Mouse (Mus musculus) lung, adult 2 months (tissue): ENCODE measurements around the gene Ccdc62. TPM values are rescaled to one million over a fixed set of nuclear protein-coding genes. Genes with fewer than 3 reads are reported as not detected.
A peak's percentile ranks its signal among the peaks of the same experiment; 100 is the strongest.

Source experiments
- DNase-seq: peaks from one replicate; pipeline ENCODE4 v3.0.0; 2022
- H3K4me1 ChIP-seq: fragments of 200-500 bp; 2 replicates; pipeline ENCODE4 v1.6.1; 2011; ENCODE audit warnings: low read length; ENCODE audit not compliant: control insufficient read depth, insufficient read depth
- H3K4me3 ChIP-seq: fragments of 200-500 bp; replicated peaks from 2 replicates; pipeline ENCODE3; 2011; ENCODE audit warnings: low read depth, mild to moderate bottlenecking, control low read depth, low read length; ENCODE audit errors: extremely low read depth
- CTCF ChIP-seq: fragments of 200-500 bp; IDR thresholded peaks from 2 replicates; pipeline ENCODE4 v1.5.1; 2011; ENCODE audit warnings: mild to moderate bottlenecking, low read length, control low read depth; ENCODE audit not compliant: insufficient read depth
- POLR2A ChIP-seq: fragments of 200-500 bp; IDR thresholded peaks from 2 replicates; pipeline ENCODE4 v1.6.1; 2011; ENCODE audit warnings: low read depth, mild to moderate bottlenecking, control low read depth, low read length, borderline replicate concordance; ENCODE audit errors: extremely low read depth
- WGBS: fragments of 180-500 bp; shearing (Covaris S2); methylation state at CpG from one replicate; pipeline ENCODE4 v1.1.7; 2018; 5-methylcytosine and 5-hydroxymethylcytosine counted together
- polyA plus RNA-seq: library from polyadenylated mRNA; depleted of rRNA; stranded (reverse); fragments of >200 nt; gene quantifications from 2 replicates; pipeline ENCODE4 v1.2.3, GENCODE M21; 2012

The Ccdc62 gene
- polyA plus RNA-seq, 1 experiment = 3.2 TPM

- DNase-seq = no peak
- Histone ChIP-seq H3K4me1 (no peaks in the 10 kb centered on the region), H3K4me3 (no peak overlapping the region)
- TF ChIP-seq CTCF (no peak), POLR2A (no peak)
These were observed 2.4 kb downstream of the Ccdc62 start for GRCm38 (mm10) chr5:123932927-123933326.

- Histone ChIP-seq H3K4me3 (no peak overlapping the region), H3K4me1 (no peaks in the 10 kb centered on the region)
- TF ChIP-seq CTCF (no peak), POLR2A (no peak)
- 88% methylated on average over 12 of the region's 12 CpGs for WGBS
- DNase-seq = no peak
These were observed 3.1 kb downstream of the Ccdc62 start for GRCm38 (mm10) chr5:123933556-123933955.

- WGBS = 48% methylated on average over 18 of the region's 18 CpGs
- H3K4me3 ChIP-seq = no peak overlapping the region
- no peak for DNase-seq
- H3K4me1 ChIP-seq = no peaks in the 10 kb centered on the region
- peak; percentile 35; the same call in 1 of the 2 replicates for TF ChIP-seq CTCF
- TF ChIP-seq POLR2A = no peak
These were observed 3.6 kb downstream of the Ccdc62 start for GRCm38 (mm10) chr5:123933957-123934591.

GRCm38 (mm10) chr5:123935931-123936330 lies 5.5 kb downstream of the Ccdc62 start:
- H3K4me1 ChIP-seq = no peaks in the 10 kb centered on the region
- H3K4me3 ChIP-seq = no peak overlapping the region
- TF ChIP-seq CTCF = no peak
- WGBS = 86% methylated on average over 5 of the region's 5 CpGs
- no peak for DNase-seq

- no peak overlapping the region for H3K4me3 ChIP-seq
- WGBS = 76% methylated on average over 5 of the region's 5 CpGs
- no peak for DNase-seq
- TF ChIP-seq POLR2A = no peak
- TF ChIP-seq CTCF = no peak
- H3K4me1 ChIP-seq = no peaks in the 10 kb centered on the region
These were observed 8.0 kb downstream of the Ccdc62 start for GRCm38 (mm10) chr5:123938479-123938878.

GRCm38 (mm10) chr5:123946546-123946945 lies 16.1 kb downstream of the Ccdc62 start:
- TF ChIP-seq CTCF (no peak), POLR2A (no peak)
- Histone ChIP-seq H3K4me1 (no peaks in the 10 kb centered on the region), H3K4me3 (no peak overlapping the region)
- no peak for DNase-seq
- WGBS = 68% methylated on average over 4 of the region's 4 CpGs

GRCm38 (mm10) chr5:123947041-123947761 lies 16.7 kb downstream of the Ccdc62 start:
- TF ChIP-seq CTCF (peak; percentile 52; the same call in 1 of the 2 replicates), POLR2A (no peak)
- no peaks in the 10 kb centered on the region for H3K4me1 ChIP-seq
- H3K4me3 ChIP-seq = no peak overlapping the region
- peak; percentile 23 for DNase-seq
- WGBS = 43% methylated on average over 7 of the region's 7 CpGs

- H3K4me1 ChIP-seq = no peaks in the 10 kb centered on the region
- no peak for TF ChIP-seq POLR2A
- TF ChIP-seq CTCF = no peak
- 66% methylated on average over 5 of the region's 5 CpGs for WGBS
- DNase-seq = no peak
- H3K4me3 ChIP-seq = no peak overlapping the region
These were observed 22.0 kb downstream of the Ccdc62 start for GRCm38 (mm10) chr5:123952365-123953045.

GRCm38 (mm10) chr5:123957213-123957612 lies 26.7 kb downstream of the Ccdc62 start:
- no peaks in the 10 kb centered on the region for H3K4me1 ChIP-seq
- DNase-seq = no peak
- TF ChIP-seq CTCF = no peak
- TF ChIP-seq POLR2A = no peak
- 93% methylated on average over 8 of the region's 8 CpGs for WGBS
- H3K4me3 ChIP-seq = no peak overlapping the region

GRCm38 (mm10) chr5:123959018-123959417 lies 28.5 kb downstream of the Ccdc62 start:
- Histone ChIP-seq H3K4me1 (no peaks in the 10 kb centered on the region), H3K4me3 (no peak overlapping the region)
- no peak for DNase-seq
- TF ChIP-seq POLR2A (no peak), CTCF (no peak)
- WGBS = 78% methylated on average over 3 of the region's 3 CpGs
